ENCODE assay signal across 8 mouse cellular contexts in the genomic region with DNA sequence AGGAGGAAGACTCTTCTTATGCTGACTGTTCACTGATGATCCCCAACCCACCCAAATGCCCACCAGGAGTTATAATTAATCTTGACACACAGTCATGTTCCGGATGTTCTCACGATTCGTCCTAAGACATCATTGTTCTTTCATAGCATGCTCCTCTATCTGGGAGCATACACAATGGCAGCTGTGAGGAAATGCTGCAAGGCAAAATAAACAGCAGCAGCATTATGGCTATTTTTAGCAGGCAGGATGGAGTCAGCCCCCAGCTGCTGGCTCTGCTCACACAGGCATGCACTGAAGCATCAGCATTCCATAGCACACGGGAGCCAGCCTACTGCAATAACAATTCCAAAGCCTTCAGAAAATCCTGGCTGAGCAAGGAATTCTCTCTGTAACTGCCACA.
DNase-seq lines count a peak whose midpoint lies in the region; ATAC-seq and TF ChIP-seq lines count a peak whose summit lies in the region.

No protein-coding gene starts in this region.

- H3K27ac ChIP-seq in hindbrain, embryonic 10.5 days: no peak overlapping the region
- no peak overlapping the region for H3K27ac ChIP-seq in hindbrain, embryonic 12.5 days
- H3K27ac ChIP-seq in forebrain, postnatal 0 days (ENCODE audit: low read depth, low read length): 0 out of 2 replicates have a peak overlapping the region, but pooled peaks have one; percentile 21
- no peak overlapping the region for H3K27ac ChIP-seq in intestine, embryonic 15.5 days
- H3K27ac ChIP-seq in stomach, embryonic 15.5 days: peak overlapping the region; percentile 35; the same call in 1 of the 2 replicates

- no peaks in the 10 kb centered on the region for H3K9me3 ChIP-seq in hindbrain, embryonic 10.5 days
- no peaks in the 10 kb centered on the region for H3K9me3 ChIP-seq in hindbrain, embryonic 12.5 days (replicated peaks)
- H3K9me3 ChIP-seq in forebrain, postnatal 0 days (ENCODE audit: low read length): no peaks in the 10 kb centered on the region
- H3K9me3 ChIP-seq in intestine, embryonic 15.5 days: no peaks in the 10 kb centered on the region
- no peaks in the 10 kb centered on the region for H3K9me3 ChIP-seq in stomach, embryonic 15.5 days

- DNase-seq in hindbrain, embryonic 10.5 days (ENCODE audit: low spot score): peak; percentile 4
- DNase-seq in forebrain, postnatal 0 days: peak; percentile 49
- DNase-seq in lung, postnatal 14 days: peak; percentile 29
- DNase-seq in spleen, adult 12 weeks (ENCODE audit: low spot score): no peak
- DNase-seq in urinary bladder, postnatal 14 days (ENCODE audit: low spot score): no peak

- no peaks in the 10 kb centered on the region for H3K36me3 ChIP-seq in hindbrain, embryonic 10.5 days
- H3K36me3 ChIP-seq in hindbrain, embryonic 12.5 days: no peaks in the 10 kb centered on the region
- no peaks in the 10 kb centered on the region for H3K36me3 ChIP-seq in forebrain, postnatal 0 days (ENCODE audit: insufficient read depth)
- no peaks in the 10 kb centered on the region for H3K36me3 ChIP-seq in intestine, embryonic 15.5 days
- H3K36me3 ChIP-seq in stomach, embryonic 15.5 days: no peaks in the 10 kb centered on the region

- 67% methylated on average over 4 of the region's 4 CpGs for WGBS in hindbrain, embryonic 10.5 days
- 53% methylated on average over 4 of the region's 4 CpGs for WGBS in hindbrain, embryonic 12.5 days
- 47% methylated on average over 4 of the region's 4 CpGs for WGBS in forebrain, postnatal 0 days
- WGBS in intestine, embryonic 15.5 days: 17% methylated on average over 4 of the region's 4 CpGs
- WGBS in stomach, embryonic 15.5 days: 13% methylated on average over 4 of the region's 4 CpGs

- no peaks in the 10 kb centered on the region for H3K4me1 ChIP-seq in hindbrain, embryonic 10.5 days (replicated peaks)
- no peaks in the 10 kb centered on the region for H3K4me1 ChIP-seq in hindbrain, embryonic 12.5 days
- H3K4me1 ChIP-seq in forebrain, postnatal 0 days (ENCODE audit: insufficient read depth): 0 out of 2 replicates have a peak, but pooled peaks cover 8% of the 10 kb centered on the region
- no peaks in the 10 kb centered on the region for H3K4me1 ChIP-seq in intestine, embryonic 15.5 days (replicated peaks)
- no peaks in the 10 kb centered on the region for H3K4me1 ChIP-seq in stomach, embryonic 15.5 days

- no peak for TF ChIP-seq CTCF in forebrain, postnatal 0 days (IDR thresholded peaks at IDR 0.05; ENCODE audit: low read depth)

- no peak overlapping the region for H3K4me3 ChIP-seq in hindbrain, embryonic 10.5 days
- H3K4me3 ChIP-seq in hindbrain, embryonic 12.5 days: no peak overlapping the region
- no peak overlapping the region for H3K4me3 ChIP-seq in forebrain, postnatal 0 days (ENCODE audit: low read depth, low read length)
- no peak overlapping the region for H3K4me3 ChIP-seq in intestine, embryonic 15.5 days (replicated peaks)
- H3K4me3 ChIP-seq in stomach, embryonic 15.5 days (replicated peaks): no peak overlapping the region

- H3K27me3 ChIP-seq in hindbrain, embryonic 10.5 days (ENCODE audit: insufficient read depth, poor library complexity, severe bottlenecking): no peaks in the 10 kb centered on the region
- H3K27me3 ChIP-seq in hindbrain, embryonic 12.5 days: no peaks in the 10 kb centered on the region
- H3K27me3 ChIP-seq in forebrain, postnatal 0 days (ENCODE audit: insufficient read depth, low read length): no peaks in the 10 kb centered on the region
- no peaks in the 10 kb centered on the region for H3K27me3 ChIP-seq in intestine, embryonic 15.5 days (replicated peaks)
- no peaks in the 10 kb centered on the region for H3K27me3 ChIP-seq in stomach, embryonic 15.5 days (replicated peaks)

- no peak for ATAC-seq in hindbrain, embryonic 12.5 days (ENCODE audit: low FRiP score)
- ATAC-seq in forebrain, postnatal 0 days: peak; percentile 86
- peak; percentile 43; the same call in 1 of the 2 replicates for ATAC-seq in intestine, embryonic 15.5 days
- ATAC-seq in stomach, embryonic 15.5 days (ENCODE audit: insufficient read depth, low FRiP score, low read depth): peak; percentile 68; the same call in 1 of the 2 replicates

- H3K4me2 ChIP-seq in hindbrain, embryonic 12.5 days (replicated peaks): no peak overlapping the region
- no peak overlapping the region for H3K4me2 ChIP-seq in forebrain, postnatal 0 days (ENCODE audit: low read depth)
- H3K4me2 ChIP-seq in intestine, embryonic 15.5 days (replicated peaks): no peak overlapping the region; the same call in 1 of the 2 replicates
- H3K4me2 ChIP-seq in stomach, embryonic 15.5 days: peak overlapping the region; percentile 10; the same call in 1 of the 2 replicates

- no peak overlapping the region for H3K9ac ChIP-seq in hindbrain, embryonic 12.5 days
- no peak overlapping the region for H3K9ac ChIP-seq in forebrain, postnatal 0 days
- H3K9ac ChIP-seq in intestine, embryonic 15.5 days: no peak overlapping the region
- H3K9ac ChIP-seq in stomach, embryonic 15.5 days: no peak overlapping the region

Comparison
In these comparisons a context has a peak if more than half of its experiments do, and no peak if none do; other contexts are left out.
1. DNase-seq: peak in hindbrain, embryonic 10.5 days (single experiment), forebrain, postnatal 0 days (single experiment) and lung, postnatal 14 days (single experiment); none in spleen, adult 12 weeks (single experiment) and urinary bladder, postnatal 14 days (single experiment).
2. H3K27ac ChIP-seq: peak in forebrain, postnatal 0 days (single experiment) and stomach, embryonic 15.5 days (single experiment); none in hindbrain, embryonic 10.5 days (single experiment), hindbrain, embryonic 12.5 days (single experiment) and intestine, embryonic 15.5 days (single experiment).